Mouse (Mus musculus): Measurements from ENCODE around the gene Cfap65. TPM values are rescaled to one million over a fixed set of nuclear protein-coding genes. Genes with fewer than 3 reads are reported as not detected.

Gene Cfap65
- polyA plus RNA-seq, 1 experiment from 2014 or later: not detected

DNA sequence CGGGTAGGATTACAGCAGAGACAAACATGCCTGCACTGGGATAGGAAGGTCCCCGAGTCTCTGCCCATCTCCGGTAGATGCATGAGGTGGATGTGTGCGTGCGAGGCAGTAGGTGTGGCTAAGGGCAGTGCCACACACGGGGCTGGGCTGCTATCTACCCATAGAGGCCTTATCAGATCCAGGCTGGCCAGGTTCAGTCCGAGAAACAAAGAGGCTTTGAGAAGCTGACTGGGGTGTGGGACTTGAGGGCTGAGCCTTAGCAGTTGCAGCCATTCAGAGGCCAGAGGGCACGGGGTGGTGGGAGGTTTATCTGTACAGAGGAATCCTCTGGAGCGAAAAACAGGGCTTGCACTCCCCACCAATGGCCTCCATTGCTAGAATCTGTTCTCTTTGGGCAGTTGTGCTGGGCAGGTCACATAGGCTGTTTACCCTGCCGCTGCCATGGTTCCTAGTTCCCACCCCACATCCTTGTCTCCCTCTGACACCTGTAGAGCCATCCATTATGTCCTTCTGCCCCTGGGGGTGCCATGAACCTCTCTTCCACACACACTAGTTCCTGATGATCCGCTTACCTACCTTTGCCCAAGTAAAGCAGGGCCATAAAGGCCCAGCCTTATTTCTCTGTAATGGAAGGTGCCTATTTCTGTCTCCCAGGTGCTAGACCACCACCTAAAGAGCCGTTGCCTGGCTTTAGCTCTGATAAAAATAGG lies 6.4 kb upstream of the Cfap65 start:
- 48% methylated on average over 12 of the region's 12 CpGs for WGBS (ENCODE audit: insufficient replicate concordance)
- Histone ChIP-seq H3K9ac (replicated peaks) (no peak overlapping the region), H3K27ac (ENCODE audit: low read depth) (no peak overlapping the region), H3K4me3 (ENCODE audit: low read depth, low read length) (no peak overlapping the region), H3K4me1 (ENCODE audit: insufficient read depth) (no peaks in the 10 kb centered on the region), H3K4me2 (ENCODE audit: low read depth, low read length) (no peak overlapping the region), H3K9me3 (ENCODE audit: low read length) (no peaks in the 10 kb centered on the region), H3K27me3 (ENCODE audit: insufficient read depth, low read length) (peaks cover 4% of the 10 kb centered on the region; the same call in 1 of the 2 replicates), H3K36me3 (replicated peaks; ENCODE audit: insufficient read depth, low read length) (peaks cover 3% of the 10 kb centered on the region; the same call in 1 of the 2 replicates)
- ATAC-seq (no peak), DNase-seq (no peak)
- TF ChIP-seq CTCF (IDR thresholded peaks at IDR 0.05; ENCODE audit: low read depth) (no peak), EP300 (IDR thresholded peaks at IDR 0.05; ENCODE audit: low read depth) (no peak)

- Histone ChIP-seq H3K4me2 (ENCODE audit: low read depth, low read length) (no peak overlapping the region), H3K9me3 (ENCODE audit: low read length) (no peaks in the 10 kb centered on the region), H3K4me1 (ENCODE audit: insufficient read depth) (no peaks in the 10 kb centered on the region), H3K36me3 (replicated peaks; ENCODE audit: insufficient read depth, low read length) (no peaks in the 10 kb centered on the region), H3K27me3 (ENCODE audit: insufficient read depth, low read length) (peaks cover 3% of the 10 kb centered on the region; the same call in 1 of the 2 replicates), H3K9ac (replicated peaks) (no peak overlapping the region), H3K4me3 (ENCODE audit: low read depth, low read length) (no peak overlapping the region), H3K27ac (ENCODE audit: low read depth) (no peak overlapping the region)
- 4% methylated on average over 3 of the region's 3 CpGs for WGBS (ENCODE audit: insufficient replicate concordance)
- no peak for ATAC-seq
- TF ChIP-seq CTCF (IDR thresholded peaks at IDR 0.05; ENCODE audit: low read depth): no peak
- no peak for TF ChIP-seq EP300 (IDR thresholded peaks at IDR 0.05; ENCODE audit: low read depth)
- no peak for DNase-seq
Measured at GRCm38 (mm10) chr1:74939762-74940161, 4.4 kb upstream of the Cfap65 start.

- ATAC-seq (no peak), DNase-seq (no peak)
- H3K4me2 ChIP-seq (ENCODE audit: low read depth, low read length): no peak overlapping the region
- no peak overlapping the region for H3K27ac ChIP-seq (ENCODE audit: low read depth)
- H3K9me3 ChIP-seq (ENCODE audit: low read length): no peaks in the 10 kb centered on the region
- H3K36me3 ChIP-seq (replicated peaks; ENCODE audit: insufficient read depth, low read length): no peaks in the 10 kb centered on the region
- no peak overlapping the region for H3K4me3 ChIP-seq (ENCODE audit: low read depth, low read length)
- WGBS (ENCODE audit: insufficient replicate concordance): 47% methylated on average over 12 of the region's 12 CpGs
- no peaks in the 10 kb centered on the region for H3K4me1 ChIP-seq (ENCODE audit: insufficient read depth)
- H3K27me3 ChIP-seq (ENCODE audit: insufficient read depth, low read length): peaks cover 5% of the 10 kb centered on the region; the same call in 1 of the 2 replicates
- no peak overlapping the region for H3K9ac ChIP-seq (replicated peaks)
- no peak for TF ChIP-seq CTCF (IDR thresholded peaks at IDR 0.05; ENCODE audit: low read depth)
- no peak for TF ChIP-seq EP300 (IDR thresholded peaks at IDR 0.05; ENCODE audit: low read depth)
Measured at GRCm38 (mm10) chr1:74936221-74936830, 927 bp upstream of the Cfap65 start.

DNA sequence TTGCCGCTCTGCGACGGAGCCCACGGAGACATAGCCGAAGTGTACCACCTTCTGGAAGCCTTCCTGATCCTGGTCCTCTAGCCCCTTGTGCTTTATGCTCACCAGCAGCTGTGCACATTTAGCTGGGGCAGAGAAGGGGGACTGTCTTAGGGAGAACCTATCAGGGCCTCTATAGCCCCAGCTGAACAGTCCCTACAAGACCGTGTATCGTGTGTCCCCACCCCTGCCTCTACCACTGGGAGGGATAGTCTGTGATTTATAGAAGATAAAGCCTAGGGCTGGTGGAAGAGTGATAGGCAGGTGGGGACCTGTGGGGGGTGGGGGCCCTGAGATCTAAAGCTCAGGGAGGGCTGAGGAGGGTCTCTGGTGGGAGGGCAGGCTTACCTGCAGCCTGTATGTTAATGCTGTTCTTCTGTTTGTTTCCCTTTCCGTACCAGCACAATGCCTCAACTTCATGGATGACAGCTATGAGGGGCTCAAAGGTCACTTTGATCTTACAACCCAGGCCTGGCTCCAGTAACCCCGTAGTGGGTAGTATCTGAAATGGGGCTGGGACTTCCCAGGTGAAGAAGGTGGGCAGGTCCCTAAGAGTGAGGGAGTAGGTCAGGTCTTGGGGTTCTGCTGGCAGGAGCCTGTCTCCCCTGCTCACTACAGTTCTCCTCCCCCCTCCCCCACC lies 7.6 kb downstream of the Cfap65 start:
- no peak overlapping the region for H3K27ac ChIP-seq (ENCODE audit: low read depth)
- no peak for TF ChIP-seq CTCF (IDR thresholded peaks at IDR 0.05; ENCODE audit: low read depth)
- 78% methylated on average over 9 of the region's 9 CpGs for WGBS (ENCODE audit: insufficient replicate concordance)
- no peaks in the 10 kb centered on the region for H3K36me3 ChIP-seq (replicated peaks; ENCODE audit: insufficient read depth, low read length)
- no peak overlapping the region for H3K4me2 ChIP-seq (ENCODE audit: low read depth, low read length)
- no peak overlapping the region for H3K4me3 ChIP-seq (ENCODE audit: low read depth, low read length)
- H3K9me3 ChIP-seq (ENCODE audit: low read length): no peaks in the 10 kb centered on the region
- ATAC-seq (no peak), DNase-seq (no peak)
- H3K4me1 ChIP-seq (ENCODE audit: insufficient read depth): no peaks in the 10 kb centered on the region
- 0 out of 2 replicates have a peak, but pooled peaks cover 6% of the 10 kb centered on the region for H3K27me3 ChIP-seq (ENCODE audit: insufficient read depth, low read length)
- H3K9ac ChIP-seq (replicated peaks): no peak overlapping the region

- Histone ChIP-seq H3K4me1 (ENCODE audit: insufficient read depth) (no peaks in the 10 kb centered on the region), H3K4me3 (ENCODE audit: low read depth, low read length) (no peak overlapping the region), H3K27ac (ENCODE audit: low read depth) (no peak overlapping the region), H3K9ac (replicated peaks) (no peak overlapping the region), H3K4me2 (ENCODE audit: low read depth, low read length) (no peak overlapping the region), H3K27me3 (ENCODE audit: insufficient read depth, low read length) (0 out of 2 replicates have a peak, but pooled peaks cover 6% of the 10 kb centered on the region), H3K36me3 (replicated peaks; ENCODE audit: insufficient read depth, low read length) (no peaks in the 10 kb centered on the region), H3K9me3 (ENCODE audit: low read length) (no peaks in the 10 kb centered on the region)
- TF ChIP-seq EP300 (IDR thresholded peaks at IDR 0.05; ENCODE audit: low read depth) (no peak), CTCF (IDR thresholded peaks at IDR 0.05; ENCODE audit: low read depth) (peak; percentile 90)
- ATAC-seq (no peak), DNase-seq (peak; percentile 49)
- WGBS (ENCODE audit: insufficient replicate concordance): 30% methylated on average over 6 of the region's 6 CpGs
Measured at GRCm38 (mm10) chr1:74926721-74927120, 8.7 kb downstream of the Cfap65 start.

DNA sequence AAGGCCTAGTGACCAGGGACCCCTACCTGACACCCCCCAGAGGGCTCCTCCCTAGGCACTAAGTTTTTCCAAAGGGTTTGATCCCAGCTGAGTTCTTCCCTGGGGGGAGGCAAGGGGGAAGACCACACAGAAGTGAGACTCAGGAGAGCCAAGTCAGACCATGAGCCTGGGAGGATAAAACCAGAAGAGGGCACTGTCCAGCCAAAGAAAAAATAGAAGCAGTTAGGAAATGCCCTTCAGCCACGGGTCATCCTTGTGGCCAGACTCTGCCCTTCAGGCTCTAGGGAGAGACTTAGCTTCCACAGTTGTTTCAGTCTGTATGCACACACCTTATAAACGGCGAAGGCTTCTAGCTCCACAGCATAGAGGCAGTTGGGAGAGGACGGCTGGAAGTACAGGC lies 10.9 kb downstream of the Cfap65 start:
- Histone ChIP-seq H3K9me3 (ENCODE audit: low read length) (no peaks in the 10 kb centered on the region), H3K9ac (replicated peaks) (no peak overlapping the region), H3K4me3 (ENCODE audit: low read depth, low read length) (no peak overlapping the region), H3K27me3 (ENCODE audit: insufficient read depth, low read length) (0 out of 2 replicates have a peak, but pooled peaks cover 6% of the 10 kb centered on the region), H3K36me3 (replicated peaks; ENCODE audit: insufficient read depth, low read length) (no peaks in the 10 kb centered on the region), H3K4me2 (ENCODE audit: low read depth, low read length) (no peak overlapping the region), H3K4me1 (ENCODE audit: insufficient read depth) (no peaks in the 10 kb centered on the region), H3K27ac (ENCODE audit: low read depth) (no peak overlapping the region)
- no peak for DNase-seq
- WGBS (ENCODE audit: insufficient replicate concordance): 56% methylated on average over 4 of the region's 4 CpGs
- no peak for ATAC-seq
- no peak; the same call in 1 of the 2 replicates for TF ChIP-seq CTCF (IDR thresholded peaks at IDR 0.05; ENCODE audit: low read depth)
- no peak for TF ChIP-seq EP300 (IDR thresholded peaks at IDR 0.05; ENCODE audit: low read depth)
